Mouse (Mus musculus) midbrain, embryonic 11.5 days (tissue): Measurements from ENCODE around the gene Rragd. TPM values are rescaled to one million over a fixed set of nuclear protein-coding genes. Genes with fewer than 3 reads are reported as not detected.
A peak's percentile ranks its signal among the peaks of the same experiment; 100 is the strongest.
"Not testable (repeated sequence)": the region's sequence is repeated elsewhere in the genome, so short reads cannot be mapped to it uniquely, and the experiment has no call there.

Experiments
- ATAC-seq: fragments of 200-750 bp; cut with Nextera tagmentation; 2 replicates; pipeline ENCODE4 v1.8.0; 2017; ENCODE audit warnings: moderate TSS enrichment, moderate library complexity; ENCODE audit not compliant: low FRiP score
- DNase-seq: peaks from one replicate; pipeline ENCODE4 v3.0.0; 2015; ENCODE audit warnings: low spot score; ENCODE audit errors: missing footprints
- H3K27ac ChIP-seq: fragments of 300-500 bp; sonication (generic); 2 replicates; pipeline ENCODE4 v1.5.1; 2014; ENCODE audit warnings: low read depth, low read length
- H3K27me3 ChIP-seq: fragments of 300-500 bp; sonication (generic); 2 replicates; pipeline ENCODE4 v1.6.1; 2014; ENCODE audit warnings: mild to moderate bottlenecking, low read length, moderate library complexity, mixed read lengths; ENCODE audit not compliant: control insufficient read depth, insufficient read depth
- H3K36me3 ChIP-seq: fragments of 300-500 bp; sonication (generic); 2 replicates; pipeline ENCODE4 v1.6.1; 2014; ENCODE audit warnings: mild to moderate bottlenecking, low read length, moderate library complexity, mixed read lengths; ENCODE audit not compliant: control insufficient read depth, insufficient read depth
- H3K4me1 ChIP-seq: fragments of 300-500 bp; sonication (generic); 2 replicates; pipeline ENCODE4 v1.6.1; 2014; ENCODE audit warnings: low read length; ENCODE audit not compliant: control insufficient read depth, insufficient read depth
- H3K4me2 ChIP-seq: fragments of 300-500 bp; sonication (generic); 2 replicates; pipeline ENCODE4 v1.6.1; 2014; ENCODE audit warnings: mild to moderate bottlenecking, moderate library complexity
- H3K4me3 ChIP-seq: fragments of 300-500 bp; sonication (generic); 2 replicates; pipeline ENCODE4 v1.5.1; 2014; ENCODE audit warnings: low read depth, low read length
- H3K9ac ChIP-seq: fragments of 300-500 bp; sonication (generic); 2 replicates; pipeline ENCODE4 v1.6.1; 2014; ENCODE audit warnings: low read length
- H3K9me3 ChIP-seq: fragments of 300-500 bp; sonication (generic); 2 replicates; pipeline ENCODE4 v1.6.1; 2016; ENCODE audit warnings: low read length; ENCODE audit not compliant: control insufficient read depth
- WGBS: fragments of 180-500 bp; shearing (Covaris S2); extraction: QIAGEN DNeasy Blood & Tissue Kit; methylation state at CpG from one replicate; pipeline ENCODE4 v1.1.7; 2014; 5-methylcytosine and 5-hydroxymethylcytosine counted together
- polyA plus RNA-seq: library from polyadenylated mRNA; unstranded; fragments of >200 nt; fragmentation: Nextera tagmentation; extraction: Ambion mirVana; gene quantifications from 2 replicates; pipeline ENCODE4 v1.2.1, GENCODE M21; 2014

The Rragd gene
- polyA plus RNA-seq, 1 experiment from 2014 or later: 32.9 TPM

DNA sequence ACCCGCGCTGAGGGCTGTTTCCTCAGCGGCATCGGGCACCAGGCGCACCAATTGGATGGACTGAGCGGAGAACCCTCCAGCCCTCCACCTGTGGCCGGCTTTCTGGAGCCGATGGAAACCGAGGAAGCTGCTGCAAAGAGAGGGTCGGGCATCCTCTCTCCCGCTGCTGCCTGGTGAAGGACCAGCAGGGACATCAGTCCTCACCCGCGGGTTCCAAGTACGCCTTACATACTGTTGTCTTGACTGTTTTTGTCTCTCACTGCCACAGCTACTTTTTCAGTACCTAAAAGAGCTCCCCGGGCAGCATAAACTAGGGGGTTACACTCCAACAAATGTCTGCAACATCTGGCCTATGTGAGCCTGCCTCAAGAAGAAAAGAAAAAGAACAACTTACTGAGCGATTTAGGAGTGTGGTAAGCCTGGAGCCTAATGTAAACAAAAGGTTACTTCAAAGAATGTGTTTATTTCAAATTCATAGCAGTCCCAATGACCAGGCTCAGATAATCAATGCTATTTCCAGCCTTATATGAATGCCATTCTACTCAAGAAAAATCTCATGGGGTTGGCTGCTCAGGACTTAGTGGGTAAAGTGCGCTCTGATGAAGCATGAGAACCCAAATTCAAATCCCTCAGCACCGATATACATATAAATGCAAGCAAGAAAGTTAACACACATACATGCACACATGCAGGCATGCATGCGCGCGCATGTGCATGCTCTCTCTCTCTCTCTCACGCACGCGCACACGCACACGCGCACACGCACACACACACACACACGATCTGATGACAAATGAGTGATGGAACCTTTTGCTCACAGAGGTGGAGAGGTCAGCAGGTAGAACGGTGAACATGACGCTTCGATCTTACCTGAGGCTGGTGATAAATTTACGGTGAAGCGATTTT lies 31.5 kb upstream of the Rragd start:
- Histone ChIP-seq H3K4me2 (peak overlapping the region; percentile 89), H3K4me1 (peaks cover 10% of the 10 kb centered on the region; the same call in 1 of the 2 replicates), H3K36me3 (no peaks in the 10 kb centered on the region), H3K27me3 (peaks cover 7% of the 10 kb centered on the region; the same call in 1 of the 2 replicates), H3K4me3 (peak overlapping the region; percentile 77), H3K9ac (peak overlapping the region; percentile 79), H3K9me3 (no peaks in the 10 kb centered on the region; the same call in 1 of the 2 replicates), H3K27ac (no peak overlapping the region)
- WGBS: 7% methylated on average over 34 of the region's 34 CpGs
- DNase-seq (peak; percentile 95), ATAC-seq (peak; percentile 62)

DNA sequence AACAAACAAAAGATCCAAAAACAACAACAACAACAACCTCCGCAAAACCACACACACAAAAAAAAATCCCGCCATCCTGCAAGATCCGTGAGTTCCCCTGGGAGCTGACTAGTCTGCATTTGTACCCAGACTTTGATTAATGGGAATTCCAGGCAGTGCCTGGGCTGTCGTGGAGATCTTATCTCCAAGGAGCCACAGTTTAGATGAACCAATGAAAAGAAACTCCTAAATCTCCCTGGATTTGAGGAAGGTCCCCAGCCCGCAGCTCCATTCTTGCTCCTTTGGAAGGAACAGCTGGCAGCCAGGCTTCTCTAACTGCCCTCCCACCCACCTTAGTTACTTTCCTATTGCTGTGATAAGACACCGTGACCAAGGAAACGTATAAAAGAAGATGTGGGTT lies 30.2 kb upstream of the Rragd start:
- no peak overlapping the region for H3K9ac ChIP-seq
- H3K4me1 ChIP-seq: peaks cover 10% of the 10 kb centered on the region; the same call in 1 of the 2 replicates
- no peaks in the 10 kb centered on the region; the same call in 1 of the 2 replicates for H3K9me3 ChIP-seq
- 22% methylated on average over 7 of the region's 7 CpGs for WGBS
- DNase-seq (no peak), ATAC-seq (no peak)
- no peaks in the 10 kb centered on the region for H3K36me3 ChIP-seq
- H3K4me2 ChIP-seq: no peak overlapping the region
- no peak overlapping the region for H3K4me3 ChIP-seq
- peaks cover 7% of the 10 kb centered on the region; the same call in 1 of the 2 replicates for H3K27me3 ChIP-seq
- H3K27ac ChIP-seq: no peak overlapping the region

DNA sequence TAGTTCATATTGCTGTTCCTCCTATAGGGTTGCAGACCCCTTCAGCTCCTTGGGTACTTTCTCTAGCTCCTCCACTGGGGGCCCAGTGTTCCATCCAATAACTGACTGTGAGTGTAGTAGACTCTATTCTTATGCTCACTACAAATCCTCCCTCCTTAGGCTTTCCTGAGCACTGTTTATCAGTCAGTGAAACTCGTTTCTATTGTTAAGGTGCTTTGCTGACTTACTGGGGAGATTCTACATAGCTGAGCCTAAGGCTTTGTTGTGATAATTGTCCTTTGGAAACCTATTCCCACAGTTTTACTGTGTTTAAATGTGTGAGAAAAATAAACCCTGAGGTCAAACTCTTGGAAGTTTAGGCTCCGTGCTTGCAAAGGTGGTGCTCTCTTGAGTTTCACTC lies 26.4 kb upstream of the Rragd start:
- Histone ChIP-seq H3K27me3 (peaks cover 4% of the 10 kb centered on the region; the same call in 1 of the 2 replicates), H3K9ac (no peak overlapping the region), H3K4me3 (no peak overlapping the region), H3K4me2 (no peak overlapping the region), H3K36me3 (no peaks in the 10 kb centered on the region), H3K4me1 (peaks cover 2% of the 10 kb centered on the region; the same call in 1 of the 2 replicates), H3K27ac (no peak overlapping the region), H3K9me3 (no peaks in the 10 kb centered on the region)
- WGBS: 36% methylated on average over 2 of the region's 2 CpGs
- no peak for ATAC-seq
- DNase-seq: no peak

DNA sequence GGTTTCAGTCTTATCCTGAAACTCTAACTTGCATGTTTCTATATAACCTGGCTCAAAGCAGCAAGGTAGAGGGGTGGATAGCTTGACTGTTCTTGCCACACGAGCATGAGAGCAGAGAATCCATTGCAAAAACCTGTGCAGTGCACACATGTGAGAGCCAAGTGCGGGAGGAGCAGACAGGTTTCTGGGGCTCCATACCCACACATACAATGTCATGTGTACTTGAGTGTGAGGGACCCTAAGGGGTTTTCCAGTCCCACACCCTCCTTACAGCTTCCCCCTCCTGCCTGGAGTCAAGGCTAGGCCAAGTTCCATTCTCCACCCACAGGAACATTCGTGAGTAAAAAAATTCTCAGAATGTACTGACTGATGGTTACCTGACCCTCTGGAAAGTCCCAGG lies 21.4 kb upstream of the Rragd start:
- Histone ChIP-seq H3K9ac (no peak overlapping the region), H3K4me1 (no peaks in the 10 kb centered on the region), H3K27ac (no peak overlapping the region), H3K36me3 (no peaks in the 10 kb centered on the region), H3K4me3 (no peak overlapping the region), H3K4me2 (no peak overlapping the region), H3K27me3 (no peaks in the 10 kb centered on the region), H3K9me3 (no peaks in the 10 kb centered on the region)
- WGBS: 88% methylated on average over 3 of the region's 3 CpGs
- no peak for DNase-seq
- no peak for ATAC-seq

DNA sequence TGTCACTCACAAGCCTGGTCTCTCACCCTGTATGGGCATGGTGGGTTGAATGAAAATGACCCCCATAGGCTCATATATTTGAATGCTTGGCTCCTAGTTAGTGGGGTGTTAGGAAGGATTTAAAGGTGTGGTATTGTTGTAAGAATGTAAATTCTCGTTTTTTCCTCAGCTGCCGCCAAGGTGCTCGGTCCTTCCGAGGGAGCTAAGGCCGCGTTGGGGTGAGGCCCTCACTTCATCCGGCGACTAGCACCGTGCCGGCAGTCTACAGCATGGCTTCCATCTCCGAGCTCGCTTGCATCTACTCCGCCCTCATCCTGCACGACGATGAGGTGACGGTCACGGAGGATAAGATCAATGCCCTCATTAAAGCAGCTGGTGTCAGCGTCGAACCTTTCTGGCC lies 18.2 kb upstream of the Rragd start:
- not testable (repeated sequence) for H3K27me3 ChIP-seq, H3K27ac ChIP-seq, H3K4me1 ChIP-seq, H3K4me3 ChIP-seq, H3K9ac ChIP-seq, ATAC-seq, DNase-seq, H3K4me2 ChIP-seq, H3K36me3 ChIP-seq, H3K9me3 ChIP-seq
- 89% methylated on average over 19 of the region's 19 CpGs for WGBS

DNA sequence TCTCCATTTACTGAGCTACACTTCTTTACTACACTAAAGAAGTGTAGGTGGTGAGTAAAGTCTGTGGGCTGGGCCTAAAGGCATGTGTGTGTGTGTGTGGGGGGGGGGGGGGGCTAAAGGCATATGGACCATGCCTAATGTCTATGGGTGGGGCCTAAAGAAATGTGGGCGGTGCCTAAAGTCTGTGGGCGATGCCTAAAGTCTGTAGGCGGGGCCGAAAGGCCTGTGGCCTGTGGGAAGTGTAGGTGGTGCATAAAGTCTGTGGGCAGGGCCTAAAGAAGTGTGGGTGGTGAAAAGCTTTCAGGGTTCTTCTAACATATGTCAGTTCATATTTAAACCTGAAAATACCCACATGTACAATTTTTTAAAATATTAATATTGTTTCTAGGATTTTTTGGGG lies 5.5 kb upstream of the Rragd start:
- no peak overlapping the region for H3K27ac ChIP-seq
- peaks cover 6% of the 10 kb centered on the region for H3K9me3 ChIP-seq
- H3K4me3 ChIP-seq: no peak overlapping the region
- ATAC-seq (no peak), DNase-seq (no peak)
- no peak overlapping the region for H3K9ac ChIP-seq
- 0 out of 2 replicates have a peak, but pooled peaks cover 3% of the 10 kb centered on the region for H3K27me3 ChIP-seq
- no peaks in the 10 kb centered on the region for H3K36me3 ChIP-seq
- 92% methylated on average over 4 of the region's 4 CpGs for WGBS
- H3K4me1 ChIP-seq: peaks cover 2% of the 10 kb centered on the region; the same call in 1 of the 2 replicates
- no peak overlapping the region for H3K4me2 ChIP-seq

DNA sequence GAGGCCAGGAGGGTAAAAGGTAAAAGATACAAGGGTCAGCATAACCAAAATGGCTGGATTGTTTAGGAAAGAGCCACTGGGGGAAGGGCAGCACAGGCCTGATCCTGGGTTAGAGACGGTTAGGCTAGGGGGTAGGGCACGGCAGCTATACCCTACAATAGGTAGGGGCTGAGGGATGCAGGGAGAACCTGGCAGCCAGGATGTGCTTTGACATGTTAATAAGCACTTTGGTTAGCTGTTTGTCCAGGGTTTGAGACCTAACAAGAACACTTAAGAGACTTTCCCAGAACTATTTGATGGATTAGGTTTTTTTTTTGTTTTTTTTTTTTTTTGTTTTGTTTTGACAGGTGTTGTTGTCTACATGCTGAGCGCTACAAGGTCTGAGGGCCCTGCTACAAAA lies 2.8 kb upstream of the Rragd start:
- Histone ChIP-seq H3K4me3 (no peak overlapping the region), H3K4me1 (peaks cover 6% of the 10 kb centered on the region; the same call in 1 of the 2 replicates), H3K27ac (no peak overlapping the region), H3K9ac (no peak overlapping the region), H3K4me2 (no peak overlapping the region), H3K27me3 (0 out of 2 replicates have a peak, but pooled peaks cover 3% of the 10 kb centered on the region), H3K9me3 (no peaks in the 10 kb centered on the region; the same call in 1 of the 2 replicates), H3K36me3 (no peaks in the 10 kb centered on the region)
- 69% methylated on average over 3 of the region's 3 CpGs for WGBS
- ATAC-seq (no peak), DNase-seq (no peak)

DNA sequence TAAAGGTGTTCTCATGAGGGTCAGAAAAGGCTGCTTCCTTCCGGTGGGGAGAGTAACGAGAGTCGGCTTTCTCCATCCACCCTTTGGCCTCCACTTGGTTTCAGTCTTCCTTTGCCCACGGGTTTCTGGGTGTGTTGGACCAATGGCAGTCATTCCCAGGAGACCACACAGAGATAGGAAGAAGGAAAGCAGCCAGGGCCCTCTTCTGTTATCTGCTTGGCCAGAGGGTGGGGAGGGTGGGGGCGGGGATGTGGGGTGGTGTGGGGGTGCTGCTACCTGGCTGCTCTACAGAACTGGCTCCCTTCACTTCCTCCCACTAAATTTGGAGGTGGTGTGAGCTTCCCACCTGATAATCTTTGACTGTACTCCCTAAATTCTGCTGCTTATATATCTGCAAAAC lies 1.2 kb upstream of the Rragd start:
- 34% methylated on average over 5 of the region's 5 CpGs for WGBS
- Histone ChIP-seq H3K27me3 (0 out of 2 replicates have a peak, but pooled peaks cover 3% of the 10 kb centered on the region), H3K4me2 (peak overlapping the region; percentile 82), H3K9me3 (no peaks in the 10 kb centered on the region), H3K36me3 (no peaks in the 10 kb centered on the region), H3K9ac (no peak overlapping the region), H3K27ac (no peak overlapping the region), H3K4me1 (peaks cover 19% of the 10 kb centered on the region), H3K4me3 (0 out of 2 replicates have a peak overlapping the region, but pooled peaks have one; percentile 87)
- ATAC-seq (no peak), DNase-seq (no peak)
